Mouse (Mus musculus): Measurements from ENCODE around the gene Cox20. TPM values are rescaled to one million over a fixed set of nuclear protein-coding genes. Genes with fewer than 3 reads are reported as not detected.
"Not testable (repeated sequence)": the region's sequence is repeated elsewhere in the genome, so short reads cannot be mapped to it uniquely, and the experiment has no call there.

The Cox20 gene
- polyA plus RNA-seq (2015; fragmentation: Nextera tagmentation; extraction: Ambion mirVana) = 140 and 146 TPM in 2 replicates

DNA sequence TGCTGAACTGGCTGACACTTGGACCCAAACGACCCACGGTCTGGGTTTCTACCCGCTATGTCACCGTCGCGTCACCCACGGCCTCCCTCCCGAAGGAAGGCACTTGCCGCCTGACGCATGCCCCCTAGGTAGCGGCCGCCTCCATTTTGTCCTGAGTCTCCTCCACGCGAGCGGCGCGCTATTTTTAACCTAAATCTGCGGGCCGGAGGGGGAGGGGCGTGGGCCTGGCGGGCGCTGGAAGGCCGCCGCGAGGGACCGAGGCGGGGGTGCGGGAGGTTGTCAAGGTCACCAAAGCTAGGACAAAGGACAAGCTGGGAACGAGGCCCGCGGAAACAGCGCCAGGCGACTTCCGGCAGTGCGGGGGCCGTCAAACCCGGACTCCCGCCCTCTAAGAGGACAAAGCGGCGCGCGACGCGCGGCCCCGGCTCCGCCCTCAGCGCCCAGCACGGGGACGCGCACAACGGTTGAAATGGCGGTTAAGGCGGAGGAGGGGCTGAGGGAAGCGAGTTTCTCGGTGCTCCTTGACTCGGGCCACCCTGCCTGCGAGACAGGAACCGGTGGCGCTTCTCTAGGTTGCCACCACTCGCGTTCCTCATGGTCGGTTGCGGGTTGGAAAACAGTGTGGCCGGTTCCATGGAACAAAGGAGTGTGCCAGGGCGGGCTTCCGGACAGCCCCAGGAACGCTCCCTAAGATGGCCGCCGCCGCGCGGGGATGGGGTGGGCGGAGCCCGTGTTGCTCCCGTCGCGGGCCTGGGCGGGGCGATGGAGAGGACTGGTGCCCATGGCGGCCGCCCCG lies at the start of gene Cox20:
Cox20 (plus strand) TSS at position 742 of the 796 bp plus-strand sequence.
- peak within 1 kb of the TSS; percentile 70 for H3K4me2 ChIP-seq (replicated peaks; ENCODE audit: low read depth)
- peak; percentile 95 for ATAC-seq (ENCODE audit: low FRiP score, low TSS enrichment)
- no peaks in the 10 kb centered on the region for H3K27me3 ChIP-seq (ENCODE audit: control insufficient read depth, insufficient read depth, low read length)
- H3K27ac ChIP-seq (replicated peaks) = peak within 1 kb of the TSS; percentile 99
- H3K4me3 ChIP-seq (ENCODE audit: low read depth, low read length) = peak within 1 kb of the TSS; percentile 60
- peak; percentile 98 for DNase-seq (ENCODE audit: low spot score)
- TF ChIP-seq CTCF (IDR thresholded peaks at IDR 0.05; ENCODE audit: low read depth) (peak; percentile 10; the same call in 1 of the 2 replicates), EP300 (optimal IDR thresholded peaks at IDR 0.05) (peak; percentile 47)
- peak within 1 kb of the TSS; percentile 87 for H3K9ac ChIP-seq (ENCODE audit: low read length)
- H3K36me3 ChIP-seq (ENCODE audit: control insufficient read depth, insufficient read depth, low read length) = peaks cover 13% of the 10 kb centered on the region
- H3K4me1 ChIP-seq (replicated peaks; ENCODE audit: control insufficient read depth, insufficient read depth) = no peaks in the 10 kb centered on the region; the same call in 1 of the 2 replicates
- WGBS = under 1% methylated on average over 76 of the region's 83 CpGs
- no peaks in the 10 kb centered on the region for H3K9me3 ChIP-seq (ENCODE audit: control insufficient read depth, low read length)

DNA sequence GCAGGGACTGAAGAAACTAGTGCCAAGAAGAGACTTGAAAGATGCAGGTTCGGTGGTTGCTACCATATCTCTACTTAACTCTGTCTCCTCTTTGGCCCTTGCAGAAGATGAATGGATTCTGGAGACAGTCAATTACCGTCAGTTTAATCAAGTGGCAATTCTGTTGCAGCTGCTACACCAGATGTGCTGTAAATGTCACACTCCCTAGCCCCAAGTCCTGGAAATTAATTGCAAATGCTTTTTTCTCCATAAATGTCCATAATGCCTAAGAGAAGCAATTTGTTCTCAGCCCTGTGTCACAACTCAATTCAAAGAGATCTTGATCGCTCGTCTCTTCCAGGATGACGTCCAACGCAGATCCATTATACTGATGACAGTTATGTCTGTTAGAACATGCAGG lies 48.3 kb upstream of the Cox20 start:
- H3K9me3 ChIP-seq (ENCODE audit: control insufficient read depth, low read length) = no peaks in the 10 kb centered on the region
- no peak for DNase-seq (ENCODE audit: low spot score)
- WGBS = 52% methylated on average over 6 of the region's 6 CpGs

DNA sequence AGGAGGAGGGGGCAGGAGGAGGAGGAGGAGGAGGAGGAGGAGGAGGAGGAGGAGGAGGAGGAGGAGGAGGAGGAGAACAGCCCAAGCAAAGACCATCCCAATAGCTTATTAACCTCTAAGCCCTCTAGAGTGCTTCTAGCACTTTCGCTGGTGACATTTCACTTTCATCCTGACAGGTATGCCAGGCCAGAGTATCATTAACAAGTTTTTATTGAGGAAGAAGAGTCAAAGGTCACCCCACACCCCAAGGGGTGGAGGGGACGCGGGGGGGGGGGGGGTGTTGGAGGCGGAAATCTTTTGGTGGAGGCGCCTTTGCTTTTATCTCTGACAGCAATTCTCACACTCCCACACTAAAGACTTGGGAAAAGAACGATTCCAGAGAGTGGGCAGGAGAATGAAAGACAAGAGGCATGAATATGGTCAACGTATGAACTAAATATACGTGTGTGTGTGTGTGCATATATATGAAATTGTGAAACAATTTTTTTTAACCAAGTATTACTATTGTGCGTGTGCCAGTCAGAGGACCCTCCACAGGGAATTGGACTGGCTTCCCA lies 43.7 kb upstream of the Cox20 start:
- no peak overlapping the region for H3K27ac ChIP-seq (replicated peaks)
- H3K27me3 ChIP-seq (ENCODE audit: control insufficient read depth, insufficient read depth, low read length) = no peaks in the 10 kb centered on the region
- TF ChIP-seq EP300 (optimal IDR thresholded peaks at IDR 0.05) (no peak), CTCF (IDR thresholded peaks at IDR 0.05; ENCODE audit: low read depth) (no peak)
- 59% methylated on average over 9 of the region's 9 CpGs for WGBS
- no peaks in the 10 kb centered on the region for H3K4me1 ChIP-seq (replicated peaks; ENCODE audit: control insufficient read depth, insufficient read depth)
- H3K4me3 ChIP-seq (ENCODE audit: low read depth, low read length) = peak overlapping the region; percentile 60
- H3K9me3 ChIP-seq (ENCODE audit: control insufficient read depth, low read length) = no peaks in the 10 kb centered on the region
- no peaks in the 10 kb centered on the region for H3K36me3 ChIP-seq (ENCODE audit: control insufficient read depth, insufficient read depth, low read length)
- H3K4me2 ChIP-seq (replicated peaks; ENCODE audit: low read depth) = peak overlapping the region; percentile 92
- DNase-seq (ENCODE audit: low spot score) = no peak
- no peak overlapping the region for H3K9ac ChIP-seq (ENCODE audit: low read length)
- no peak for ATAC-seq (ENCODE audit: low FRiP score, low TSS enrichment)

More for the DNA sequence above, 48.3 kb upstream of the Cox20 start:
- no peaks in the 10 kb centered on the region for H3K36me3 ChIP-seq (ENCODE audit: control insufficient read depth, insufficient read depth, low read length)
- H3K4me1 ChIP-seq (replicated peaks; ENCODE audit: control insufficient read depth, insufficient read depth) = no peaks in the 10 kb centered on the region
- H3K4me3 ChIP-seq (ENCODE audit: low read depth, low read length) = no peak overlapping the region
- no peak overlapping the region for H3K4me2 ChIP-seq (replicated peaks; ENCODE audit: low read depth)
- no peak overlapping the region for H3K27ac ChIP-seq (replicated peaks)
- no peaks in the 10 kb centered on the region for H3K27me3 ChIP-seq (ENCODE audit: control insufficient read depth, insufficient read depth, low read length)
- TF ChIP-seq CTCF (IDR thresholded peaks at IDR 0.05; ENCODE audit: low read depth) = no peak
- TF ChIP-seq EP300 (optimal IDR thresholded peaks at IDR 0.05) = no peak
- no peak for ATAC-seq (ENCODE audit: low FRiP score, low TSS enrichment)
- H3K9ac ChIP-seq (ENCODE audit: low read length) = no peak overlapping the region

DNA sequence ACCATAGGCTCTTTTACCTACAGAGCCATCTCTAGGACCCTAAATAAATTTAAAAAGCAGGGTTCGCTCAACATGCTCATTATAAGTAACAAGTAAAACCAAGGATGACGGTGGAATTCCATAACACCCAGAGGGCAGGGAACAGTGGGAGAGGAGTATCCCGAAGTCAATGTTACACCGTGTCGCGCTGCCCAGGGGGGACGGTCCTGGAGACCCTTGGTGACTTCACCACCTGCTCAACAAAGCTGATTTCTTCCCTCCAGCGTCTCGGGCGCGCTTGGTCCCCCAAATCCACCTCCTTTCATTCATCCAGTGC lies 43.2 kb upstream of the Cox20 start:
- no peak for DNase-seq (ENCODE audit: low spot score)
- 0 out of 2 replicates have a peak overlapping the region, but pooled peaks have one; percentile 76 for H3K27ac ChIP-seq (replicated peaks)

DNA sequence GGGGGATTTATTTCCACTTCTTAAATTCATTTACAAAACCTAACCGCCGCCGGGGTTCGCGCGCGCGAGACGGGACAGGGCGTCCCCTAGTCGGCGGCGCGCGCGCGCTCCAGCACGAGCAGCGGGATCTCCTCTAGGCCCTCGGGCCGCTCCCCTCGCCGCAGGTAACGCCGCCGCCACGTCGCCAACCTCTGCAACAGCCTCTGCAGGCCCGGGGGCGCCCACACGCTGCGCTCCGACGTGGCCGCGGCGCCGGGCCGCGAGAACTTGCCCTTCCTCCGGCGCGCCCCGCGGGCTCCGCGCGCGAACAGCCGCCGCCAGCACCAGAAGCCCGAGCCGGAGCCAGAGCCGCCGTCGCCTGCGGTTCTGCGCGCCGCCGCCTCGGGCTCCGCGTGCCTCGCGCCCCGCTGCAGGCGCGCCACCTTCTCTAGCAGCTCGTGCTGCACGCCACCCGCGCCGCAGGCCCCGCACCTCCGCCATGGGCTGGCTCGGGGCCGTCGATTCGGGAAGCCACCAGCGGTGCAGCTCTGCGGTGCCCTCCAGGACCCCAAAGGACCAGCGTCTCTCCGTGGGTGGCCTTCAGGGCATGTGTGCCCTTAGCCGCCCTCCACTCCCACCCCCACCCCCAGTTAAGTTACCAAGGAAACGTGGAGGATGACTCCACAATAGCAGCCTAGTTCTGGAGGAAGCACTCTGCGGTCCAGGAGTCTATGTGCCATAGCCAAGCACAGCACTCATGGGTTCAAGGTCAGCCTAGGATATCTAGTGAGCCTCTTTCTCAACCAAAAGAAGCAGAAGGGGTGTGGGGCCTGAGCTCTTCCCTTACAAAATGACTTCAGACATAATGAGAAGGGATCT lies 42.6 kb upstream of the Cox20 start:
- under 1% methylated on average over 61 of the region's 87 CpGs for WGBS
- Histone ChIP-seq H3K9ac (ENCODE audit: low read length) (peak overlapping the region; percentile 75), H3K27me3 (ENCODE audit: control insufficient read depth, insufficient read depth, low read length) (no peaks in the 10 kb centered on the region), H3K36me3 (ENCODE audit: control insufficient read depth, insufficient read depth, low read length) (no peaks in the 10 kb centered on the region), H3K9me3 (ENCODE audit: control insufficient read depth, low read length) (no peaks in the 10 kb centered on the region), H3K4me1 (replicated peaks; ENCODE audit: control insufficient read depth, insufficient read depth) (no peaks in the 10 kb centered on the region), H3K4me2 (replicated peaks; ENCODE audit: low read depth) (peak overlapping the region; percentile 92), H3K27ac (replicated peaks) (peak overlapping the region; percentile 76), H3K4me3 (ENCODE audit: low read depth, low read length) (peak overlapping the region; percentile 60)
- ATAC-seq (ENCODE audit: low FRiP score, low TSS enrichment) (peak; percentile 89), DNase-seq (ENCODE audit: low spot score) (peak; percentile 81)
- TF ChIP-seq EP300 (optimal IDR thresholded peaks at IDR 0.05) = no peak
- TF ChIP-seq CTCF (IDR thresholded peaks at IDR 0.05; ENCODE audit: low read depth) = no peak; the same call in 1 of the 2 replicates

More for the DNA sequence above, 43.2 kb upstream of the Cox20 start:
- Histone ChIP-seq H3K4me3 (ENCODE audit: low read depth, low read length) (peak overlapping the region; percentile 60), H3K4me2 (replicated peaks; ENCODE audit: low read depth) (peak overlapping the region; percentile 92), H3K36me3 (ENCODE audit: control insufficient read depth, insufficient read depth, low read length) (no peaks in the 10 kb centered on the region), H3K9ac (ENCODE audit: low read length) (peak overlapping the region; percentile 75), H3K27me3 (ENCODE audit: control insufficient read depth, insufficient read depth, low read length) (no peaks in the 10 kb centered on the region), H3K4me1 (replicated peaks; ENCODE audit: control insufficient read depth, insufficient read depth) (no peaks in the 10 kb centered on the region), H3K9me3 (ENCODE audit: control insufficient read depth, low read length) (no peaks in the 10 kb centered on the region)
- no peak for TF ChIP-seq CTCF (IDR thresholded peaks at IDR 0.05; ENCODE audit: low read depth)
- TF ChIP-seq EP300 (optimal IDR thresholded peaks at IDR 0.05) = no peak
- peak; percentile 38 for ATAC-seq (ENCODE audit: low FRiP score, low TSS enrichment)
- 7% methylated on average over 11 of the region's 11 CpGs for WGBS

DNA sequence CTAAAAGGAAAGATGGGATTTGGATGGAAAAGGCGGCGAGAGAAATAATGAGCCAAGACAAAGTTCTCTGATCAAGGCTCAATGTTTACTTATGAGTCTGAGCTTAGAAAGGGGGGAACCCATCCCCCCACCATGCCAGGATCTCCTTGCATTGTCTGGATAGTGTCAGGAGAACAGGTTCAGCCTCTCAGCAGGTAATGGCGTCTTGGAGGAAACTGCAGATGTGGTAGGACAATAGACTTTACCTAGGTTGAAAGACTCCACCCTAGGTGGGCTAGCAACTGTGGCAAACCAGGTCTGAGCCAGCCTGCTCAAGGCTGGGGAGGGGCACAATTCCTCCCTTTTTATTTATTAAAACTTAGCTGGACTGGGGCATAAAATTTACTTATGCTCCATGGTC lies 35.6 kb upstream of the Cox20 start:
- ATAC-seq (ENCODE audit: low FRiP score, low TSS enrichment); H3K4me3 ChIP-seq (ENCODE audit: low read depth, low read length); H3K36me3 ChIP-seq (ENCODE audit: control insufficient read depth, insufficient read depth, low read length); H3K9me3 ChIP-seq (ENCODE audit: control insufficient read depth, low read length); H3K4me2 ChIP-seq (replicated peaks; ENCODE audit: low read depth); H3K4me1 ChIP-seq (replicated peaks; ENCODE audit: control insufficient read depth, insufficient read depth); H3K9ac ChIP-seq (ENCODE audit: low read length); H3K27me3 ChIP-seq (ENCODE audit: control insufficient read depth, insufficient read depth, low read length); H3K27ac ChIP-seq (replicated peaks); DNase-seq (ENCODE audit: low spot score): not testable (repeated sequence)
- WGBS = 82% methylated on average over 3 of the region's 3 CpGs
